Mouse (Mus musculus): ENCODE measurements at regions not wholly inside any gene's neighbourhood (a gene's known extent, or its start where the extent isn't known, plus 50 kb on each side); places are given as distances from the start of the nearest gene placed in this dataset.

GRCm38 (mm10) chr13:112188741-112189476 lies 99.3 kb upstream of the Ankrd55 start:
- no peak for DNase-seq (ENCODE audit: low read depth, low spot score)

GRCm38 (mm10) chr13:112189605-112190004 lies 98.6 kb upstream of the Ankrd55 start:
- DNase-seq (ENCODE audit: low read depth, low spot score): no peak
- Histone ChIP-seq H3K4me1 (ENCODE audit: control insufficient read depth in 2 of 2, insufficient read depth in 2 of 2, low read length in 2 of 2, poor library complexity in 1 of 2) (no peaks in the 10 kb centered on the region), H3K27ac (ENCODE audit: insufficient read depth, low read depth, low read length, poor library complexity, severe bottlenecking) (no peak overlapping the region), H3K36me3 (ENCODE audit: control insufficient read depth, insufficient read depth, low read length, poor library complexity, severe bottlenecking) (no peaks in the 10 kb centered on the region), H3K4me3 (ENCODE audit: insufficient read depth in 1 of 2, low read depth in 1 of 2, low read length in 2 of 2, poor library complexity in 1 of 2, severe bottlenecking in 1 of 2) (no peak overlapping the region), H3K9ac (ENCODE audit: insufficient read depth, low read depth, low read length, poor library complexity, severe bottlenecking) (no peak overlapping the region), H3K9me3 (ENCODE audit: control insufficient read depth, insufficient read depth, low read depth, low read length) (no peaks in the 10 kb centered on the region)
- TF ChIP-seq MAFK (IDR thresholded peaks at IDR 0.05; ENCODE audit: insufficient read depth, low read depth, low read length): no peak
- no peak for TF ChIP-seq ZC3H11A (IDR thresholded peaks at IDR 0.05; ENCODE audit: borderline replicate concordance, low read depth, low read length)
- TF ChIP-seq ZNF384 (IDR thresholded peaks at IDR 0.05; ENCODE audit: low read depth, low read length): no peak
- TF ChIP-seq HCFC1 (IDR thresholded peaks at IDR 0.05; ENCODE audit: borderline replicate concordance, insufficient read depth, low read length): no peak
- no peak for TF ChIP-seq CHD2 (IDR thresholded peaks at IDR 0.05; ENCODE audit: low read depth, low read length)
- in situ Hi-C loops (cut with MboI; ENCODE audit: low sequenced_read_pairs in 2 of 2, unreplicated experiment in 2 of 2): no loop called here

More at GRCm38 (mm10) chr13:112188741-112189476, 99.3 kb upstream of the Ankrd55 start:
- Histone ChIP-seq H3K9ac (ENCODE audit: insufficient read depth, low read depth, low read length, poor library complexity, severe bottlenecking) (no peak overlapping the region), H3K4me1 (ENCODE audit: control insufficient read depth in 2 of 2, insufficient read depth in 2 of 2, low read length in 2 of 2, poor library complexity in 1 of 2) (no peaks in the 10 kb centered on the region), H3K36me3 (ENCODE audit: control insufficient read depth, insufficient read depth, low read length, poor library complexity, severe bottlenecking) (no peaks in the 10 kb centered on the region), H3K4me3 (ENCODE audit: insufficient read depth in 1 of 2, low read depth in 1 of 2, low read length in 2 of 2, poor library complexity in 1 of 2, severe bottlenecking in 1 of 2) (no peak overlapping the region), H3K27ac (ENCODE audit: insufficient read depth, low read depth, low read length, poor library complexity, severe bottlenecking) (no peak overlapping the region), H3K9me3 (ENCODE audit: control insufficient read depth, insufficient read depth, low read depth, low read length) (no peaks in the 10 kb centered on the region)
- in situ Hi-C loops (cut with MboI; ENCODE audit: low sequenced_read_pairs in 2 of 2, unreplicated experiment in 2 of 2): no loop called here
- TF ChIP-seq HCFC1 (IDR thresholded peaks at IDR 0.05; ENCODE audit: borderline replicate concordance, insufficient read depth, low read length) (no peak), CHD2 (IDR thresholded peaks at IDR 0.05; ENCODE audit: low read depth, low read length) (no peak), MAFK (IDR thresholded peaks at IDR 0.05; ENCODE audit: insufficient read depth, low read depth, low read length) (no peak), ZNF384 (IDR thresholded peaks at IDR 0.05; ENCODE audit: low read depth, low read length) (no peak), ZC3H11A (IDR thresholded peaks at IDR 0.05; ENCODE audit: borderline replicate concordance, low read depth, low read length) (no peak)

- no peak for TF ChIP-seq ZNF384 (IDR thresholded peaks at IDR 0.05; ENCODE audit: low read depth, low read length)
- TF ChIP-seq HCFC1 (IDR thresholded peaks at IDR 0.05; ENCODE audit: borderline replicate concordance, insufficient read depth, low read length): no peak
- TF ChIP-seq MAFK (IDR thresholded peaks at IDR 0.05; ENCODE audit: insufficient read depth, low read depth, low read length): no peak
- TF ChIP-seq CHD2 (IDR thresholded peaks at IDR 0.05; ENCODE audit: low read depth, low read length): no peak
- no peak for TF ChIP-seq ZC3H11A (IDR thresholded peaks at IDR 0.05; ENCODE audit: borderline replicate concordance, low read depth, low read length)
- in situ Hi-C loops (cut with MboI; ENCODE audit: low sequenced_read_pairs in 2 of 2, unreplicated experiment in 2 of 2): no loop called here
- Histone ChIP-seq H3K36me3 (ENCODE audit: control insufficient read depth, insufficient read depth, low read length, poor library complexity, severe bottlenecking) (no peaks in the 10 kb centered on the region), H3K4me3 (ENCODE audit: insufficient read depth in 1 of 2, low read depth in 1 of 2, low read length in 2 of 2, poor library complexity in 1 of 2, severe bottlenecking in 1 of 2) (no peak overlapping the region), H3K4me1 (ENCODE audit: control insufficient read depth in 2 of 2, insufficient read depth in 2 of 2, low read length in 2 of 2, poor library complexity in 1 of 2) (no peaks in the 10 kb centered on the region), H3K27ac (ENCODE audit: insufficient read depth, low read depth, low read length, poor library complexity, severe bottlenecking) (no peak overlapping the region), H3K9ac (ENCODE audit: insufficient read depth, low read depth, low read length, poor library complexity, severe bottlenecking) (no peak overlapping the region), H3K9me3 (ENCODE audit: control insufficient read depth, insufficient read depth, low read depth, low read length) (no peaks in the 10 kb centered on the region)
- DNase-seq (ENCODE audit: low read depth, low spot score): no peak
These were observed 95.9 kb upstream of the Ankrd55 start for GRCm38 (mm10) chr13:112192192-112192905.

- no peak for TF ChIP-seq HCFC1 (IDR thresholded peaks at IDR 0.05; ENCODE audit: borderline replicate concordance, insufficient read depth, low read length)
- no peak overlapping the region for H3K27ac ChIP-seq (ENCODE audit: insufficient read depth, low read depth, low read length, poor library complexity, severe bottlenecking)
- H3K36me3 ChIP-seq (ENCODE audit: control insufficient read depth, insufficient read depth, low read length, poor library complexity, severe bottlenecking): no peaks in the 10 kb centered on the region
- H3K9me3 ChIP-seq (ENCODE audit: control insufficient read depth, insufficient read depth, low read depth, low read length): no peaks in the 10 kb centered on the region
- no peak overlapping the region for H3K9ac ChIP-seq (ENCODE audit: insufficient read depth, low read depth, low read length, poor library complexity, severe bottlenecking)
- no peak for DNase-seq (ENCODE audit: low read depth, low spot score)
- H3K4me3 ChIP-seq (ENCODE audit: insufficient read depth in 1 of 2, low read depth in 1 of 2, low read length in 2 of 2, poor library complexity in 1 of 2, severe bottlenecking in 1 of 2): no peak overlapping the region
- no peaks in the 10 kb centered on the region for H3K4me1 ChIP-seq (ENCODE audit: control insufficient read depth in 2 of 2, insufficient read depth in 2 of 2, low read length in 2 of 2, poor library complexity in 1 of 2)
- in situ Hi-C loops (cut with MboI; ENCODE audit: low sequenced_read_pairs in 2 of 2, unreplicated experiment in 2 of 2): no loop called here
These were observed 94.6 kb upstream of the Ankrd55 start for GRCm38 (mm10) chr13:112193676-112194075.

Data from ES-E14 (cell line).